Mouse (Mus musculus) NIH3T3 (cell line): ENCODE data around the gene Pou3f3.

ENCODE experiments used
- DNase-seq: peaks from one replicate; pipeline ENCODE4 v3.0.0-alpha.2; 2012; ENCODE audit warnings: low read depth

Pou3f3 gene

DNA sequence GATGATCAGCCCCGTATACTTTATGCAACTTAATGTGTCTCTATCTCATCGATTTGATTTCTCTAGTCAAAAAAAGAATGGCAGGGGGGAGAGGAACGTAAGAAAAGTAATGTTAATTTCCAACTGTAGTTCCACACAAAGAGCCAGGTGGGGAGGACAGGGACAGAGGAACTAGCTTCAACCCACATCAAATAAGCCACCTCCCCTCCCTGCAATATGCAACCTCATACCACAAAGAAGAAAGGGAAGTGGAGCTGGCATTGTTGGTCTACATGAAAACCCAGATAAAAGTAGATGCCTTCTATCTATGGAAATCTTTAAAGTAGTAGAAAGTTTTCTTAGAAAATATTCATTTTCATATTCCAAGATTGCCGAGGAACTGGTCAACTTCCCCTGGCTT is 14.7 kb downstream of the Pou3f3 start:
- DNase-seq: no peak

DNA sequence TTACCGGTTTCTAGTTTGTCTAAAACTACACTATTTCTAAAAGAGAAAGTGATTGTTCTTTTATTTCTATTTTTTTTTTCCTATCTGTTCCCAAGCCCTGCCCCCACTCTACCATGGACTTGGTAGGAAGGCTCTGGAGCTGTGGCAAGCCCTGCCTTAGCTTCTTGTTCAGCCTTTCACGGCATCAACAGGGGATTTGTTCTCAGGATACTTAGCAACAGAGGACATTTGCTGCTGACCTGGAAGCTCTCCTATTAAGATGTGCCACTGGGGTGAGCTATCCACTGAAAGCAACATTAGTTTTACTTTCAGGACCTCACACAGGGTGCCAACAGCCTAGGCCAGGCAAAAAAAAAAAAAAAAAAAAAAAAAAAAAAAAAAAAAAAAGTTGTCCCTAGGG is 15.4 kb downstream of the Pou3f3 start:
- DNase-seq: no peak

- DNase-seq: no peak
Measured at GRCm38 (mm10) chr1:42711456-42712310, 16.1 kb downstream of the Pou3f3 start.

DNA sequence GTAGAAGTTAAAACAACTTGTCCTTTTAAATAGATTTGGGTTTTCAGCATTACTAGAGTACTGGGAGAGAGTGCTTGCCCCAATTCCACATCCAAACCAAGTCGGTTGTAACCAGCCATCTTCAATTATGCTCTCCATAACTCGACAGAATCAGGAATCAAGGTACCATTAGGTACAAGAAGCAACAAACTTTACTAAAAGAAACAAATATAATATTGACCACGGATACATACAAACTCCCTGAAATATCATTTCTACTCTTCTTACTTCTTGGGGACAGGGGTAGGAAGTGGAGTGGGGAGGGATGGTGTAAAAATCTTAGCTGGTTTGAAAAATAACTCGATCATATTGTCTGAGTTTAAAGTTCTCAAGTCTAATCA is 16.7 kb downstream of the Pou3f3 start:
- no peak for DNase-seq

- DNase-seq: no peak
Measured at GRCm38 (mm10) chr1:42713104-42713932, 17.8 kb downstream of the Pou3f3 start.

- peak; percentile 76 for DNase-seq
Measured at GRCm38 (mm10) chr1:42714016-42714931, 18.7 kb downstream of the Pou3f3 start.

- no peak for DNase-seq
Measured at GRCm38 (mm10) chr1:42718549-42718948, 23.0 kb downstream of the Pou3f3 start.

DNA sequence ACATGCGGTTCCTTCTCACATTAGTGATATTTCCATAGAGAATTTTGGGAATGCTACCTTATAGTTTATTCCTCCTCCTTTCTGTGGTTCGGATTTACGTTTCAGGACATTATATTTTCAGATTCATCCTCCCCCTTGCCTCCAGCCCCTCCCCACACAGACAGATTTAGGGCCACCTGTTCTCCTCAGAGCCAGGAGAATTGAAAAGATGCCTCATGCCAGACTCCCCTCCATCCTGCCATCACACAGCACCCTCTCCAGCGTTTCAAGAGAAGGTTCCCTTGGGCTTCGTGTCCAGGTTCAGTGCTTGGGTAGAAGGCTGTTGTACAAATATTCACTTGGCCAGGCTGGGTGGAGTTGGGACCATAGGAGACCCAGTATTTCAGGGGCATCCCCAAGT is 25.8 kb downstream of the Pou3f3 start:
- DNase-seq: no peak

- DNase-seq: no peak
Measured at GRCm38 (mm10) chr1:42723769-42724300, 28.3 kb downstream of the Pou3f3 start.

GRCm38 (mm10) chr1:42724881-42725280 is 29.3 kb downstream of the Pou3f3 start:
- DNase-seq: no peak

GRCm38 (mm10) chr1:42727161-42727560 is 31.6 kb downstream of the Pou3f3 start:
- no peak for DNase-seq

GRCm38 (mm10) chr1:42727676-42728075 is 32.1 kb downstream of the Pou3f3 start:
- no peak for DNase-seq

DNA sequence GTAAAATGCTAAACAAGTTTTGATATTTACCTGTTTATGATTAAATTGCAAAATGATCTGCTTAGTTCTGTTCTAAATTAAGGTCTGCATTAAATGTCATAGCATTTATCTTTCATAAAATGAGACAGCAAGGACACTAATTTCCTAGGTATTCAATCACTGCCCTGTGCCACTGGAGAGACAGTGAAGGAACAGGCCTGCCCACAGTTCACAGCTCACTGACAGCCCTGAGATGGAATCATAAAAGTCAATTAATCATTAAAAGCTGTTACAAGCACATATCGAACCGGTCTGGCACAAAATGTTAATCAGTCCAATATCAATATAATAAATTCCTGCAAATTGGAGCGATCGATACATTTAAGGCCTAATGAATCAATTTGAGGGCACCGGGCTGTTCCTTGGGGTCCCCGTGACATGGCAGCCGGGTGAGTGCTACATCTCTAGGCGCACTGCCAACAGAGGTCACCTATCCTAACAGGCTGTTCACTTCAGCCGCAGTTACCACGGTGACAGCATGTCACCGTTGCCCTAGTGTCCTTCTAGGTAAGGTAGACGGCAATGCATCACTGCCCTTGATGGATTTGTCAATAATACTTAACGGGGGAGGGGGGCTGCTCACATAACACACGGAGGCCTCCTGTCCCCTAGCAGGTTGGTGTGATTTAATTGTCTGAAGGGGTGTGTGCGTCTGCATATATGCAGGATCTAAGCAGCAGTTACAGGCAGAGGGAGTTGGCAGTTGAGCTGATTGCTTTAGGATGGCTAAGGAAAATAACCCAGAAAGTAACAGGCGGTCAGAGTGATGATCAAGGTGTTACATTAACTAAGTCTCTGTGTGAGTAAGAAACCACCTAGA is 46.0 kb downstream of the Pou3f3 start:
- no peak for DNase-seq

DNA sequence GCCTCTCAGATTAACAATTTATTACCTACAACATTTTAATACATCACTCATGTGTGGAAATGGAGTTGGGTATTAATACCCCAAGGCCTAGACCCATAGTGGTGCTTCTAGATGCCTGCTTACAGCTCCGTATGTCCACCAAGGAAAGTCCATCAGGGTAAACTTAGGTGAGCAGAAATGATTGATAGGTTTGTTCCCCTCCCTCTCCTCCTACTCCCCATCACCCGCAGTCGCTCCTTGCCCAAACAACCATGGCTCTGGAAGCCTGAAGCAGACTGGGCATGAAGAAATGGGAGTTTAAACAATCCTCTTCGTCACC is 46.6 kb downstream of the Pou3f3 start:
- no peak for DNase-seq

DNA sequence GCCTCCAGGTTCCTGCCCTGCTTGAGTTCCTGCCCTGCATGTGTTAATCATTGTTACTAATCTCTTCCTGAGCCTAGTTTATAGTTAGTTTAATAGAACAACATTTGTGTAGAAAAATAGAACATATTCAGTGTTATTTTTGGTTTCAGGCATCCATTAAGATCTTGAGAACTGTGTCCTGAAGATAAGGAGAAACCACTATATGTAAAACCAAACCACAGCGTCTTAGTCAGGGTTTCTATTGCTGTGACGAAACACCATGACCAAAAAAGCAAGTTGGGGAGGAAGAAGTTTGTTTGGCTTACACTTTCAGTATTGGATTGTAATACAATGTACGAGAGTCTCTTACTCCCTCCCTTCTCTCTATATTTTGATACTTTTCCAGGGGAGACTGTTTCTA is 49.5 kb downstream of the Pou3f3 start:
- DNase-seq: no peak

DNA sequence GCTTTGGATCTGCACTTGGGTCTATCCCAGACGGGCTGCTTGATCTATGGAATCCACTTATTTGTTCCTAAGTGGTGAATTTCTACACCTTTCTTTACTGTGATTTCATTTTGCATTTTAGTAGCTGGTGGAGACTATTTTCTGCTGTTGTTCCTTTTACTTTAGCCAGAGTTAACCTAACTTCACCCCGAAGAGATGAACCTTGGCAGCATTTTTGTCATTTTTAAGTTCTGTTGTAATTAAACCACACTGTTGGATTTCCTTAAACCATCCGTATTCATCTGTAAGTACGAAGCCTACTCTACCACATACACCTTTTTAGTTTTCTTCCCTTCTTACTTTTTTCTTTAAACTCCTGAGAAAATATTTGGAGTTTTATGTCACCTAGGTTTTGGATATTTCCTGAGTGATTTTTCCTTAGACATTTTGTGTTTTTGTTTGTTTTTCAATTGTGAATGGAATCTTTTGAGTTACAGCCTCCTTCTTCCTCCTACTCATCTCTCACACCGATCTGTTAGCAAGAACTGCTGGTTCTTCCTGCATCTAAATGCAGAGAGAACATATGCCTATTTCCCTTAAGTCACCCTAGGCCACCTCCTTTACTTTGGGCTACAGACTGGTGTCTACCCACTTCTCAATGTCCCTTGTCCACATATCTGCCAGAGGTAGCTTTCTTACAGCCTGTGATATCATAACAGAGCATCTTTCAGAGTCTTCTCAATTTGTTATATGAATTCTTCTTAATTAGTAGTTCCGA is 54.1 kb downstream of the Pou3f3 start:
- DNase-seq: no peak
